Mouse (Mus musculus) neural tube, embryonic 12.5 days (tissue): Measurements from ENCODE around the gene Rasa2. TPM values are rescaled to one million over a fixed set of nuclear protein-coding genes. Genes with fewer than 3 reads are reported as not detected.
"Not testable (repeated sequence)": the region's sequence is repeated elsewhere in the genome, so short reads cannot be mapped to it uniquely, and the experiment has no call there.

Experiments used
- ATAC-seq: fragments of 200-750 bp; cut with Nextera tagmentation; 2 replicates; pipeline ENCODE4 v1.8.0; 2017; ENCODE audit warnings: low read depth, mild to moderate bottlenecking, moderate TSS enrichment, moderate library complexity; ENCODE audit not compliant: low FRiP score
- H3K27ac ChIP-seq: fragments of 300-500 bp; sonication (generic); 2 replicates; pipeline ENCODE4 v1.5.1; 2016
- H3K27me3 ChIP-seq: fragments of 300-500 bp; sonication (generic); replicated peaks from 2 replicates; pipeline ENCODE4 v1.6.1; 2016; ENCODE audit warnings: mild to moderate bottlenecking
- H3K36me3 ChIP-seq: fragments of 300-500 bp; sonication (generic); 2 replicates; pipeline ENCODE4 v1.6.1; 2016; ENCODE audit warnings: mild to moderate bottlenecking
- H3K4me1 ChIP-seq: fragments of 300-500 bp; sonication (generic); 2 replicates; pipeline ENCODE4 v1.6.1; 2016
- H3K4me2 ChIP-seq: fragments of 300-500 bp; sonication (generic); replicated peaks from 2 replicates; pipeline ENCODE4 v1.6.1; 2016; ENCODE audit warnings: mild to moderate bottlenecking
- H3K4me3 ChIP-seq: fragments of 300-500 bp; sonication (generic); 2 replicates; pipeline ENCODE4 v1.5.1; 2016
- H3K9ac ChIP-seq: fragments of 300-500 bp; sonication (generic); 2 replicates; pipeline ENCODE4 v1.6.1; 2016; ENCODE audit warnings: mild to moderate bottlenecking
- H3K9me3 ChIP-seq: fragments of 300-500 bp; sonication (generic); 2 replicates; pipeline ENCODE4 v1.6.1; 2016; ENCODE audit warnings: mild to moderate bottlenecking
- WGBS: fragments of 180-500 bp; shearing (Covaris S2); methylation state at CpG from one replicate; pipeline ENCODE4 v1.1.7; 2016; 5-methylcytosine and 5-hydroxymethylcytosine counted together
- polyA plus RNA-seq: library from polyadenylated mRNA; unstranded; fragments of >200 nt; fragmentation: Nextera tagmentation; extraction: Ambion mirVana; gene quantifications from 2 replicates; pipeline ENCODE4 v1.2.1, GENCODE M21; 2016

The Rasa2 gene
- polyA plus RNA-seq, 1 experiment from 2014 or later, result 17.9 TPM

GRCm38 (mm10) chr9:96660510-96661244 is 29.3 kb upstream of the Rasa2 start:
- no peak overlapping the region for H3K4me2 ChIP-seq
- H3K27me3 ChIP-seq, result no peaks in the 10 kb centered on the region
- no peak overlapping the region for H3K4me3 ChIP-seq
- no peaks in the 10 kb centered on the region for H3K9me3 ChIP-seq
- H3K9ac ChIP-seq, result no peak overlapping the region
- 67% methylated on average over 10 of the region's 10 CpGs for WGBS
- no peak overlapping the region for H3K27ac ChIP-seq
- H3K4me1 ChIP-seq, result no peaks in the 10 kb centered on the region
- H3K36me3 ChIP-seq, result no peaks in the 10 kb centered on the region
- ATAC-seq, result no peak; the same call in 1 of the 2 replicates

- H3K27ac ChIP-seq, result no peak overlapping the region
- 75% methylated on average over 2 of the region's 2 CpGs for WGBS
- ATAC-seq, result no peak
- H3K4me1 ChIP-seq, result no peaks in the 10 kb centered on the region
- no peaks in the 10 kb centered on the region for H3K9me3 ChIP-seq
- H3K4me3 ChIP-seq, result no peak overlapping the region
- H3K4me2 ChIP-seq, result no peak overlapping the region
- no peaks in the 10 kb centered on the region for H3K27me3 ChIP-seq
- H3K36me3 ChIP-seq, result no peaks in the 10 kb centered on the region
- H3K9ac ChIP-seq, result no peak overlapping the region
Measured at GRCm38 (mm10) chr9:96659801-96660200, 28.4 kb upstream of the Rasa2 start.

- H3K9ac ChIP-seq, result no peak overlapping the region
- H3K27ac ChIP-seq, result no peak overlapping the region
- ATAC-seq, result no peak
- no peaks in the 10 kb centered on the region for H3K36me3 ChIP-seq
- no peaks in the 10 kb centered on the region for H3K4me1 ChIP-seq
- WGBS, result 78% methylated on average over 4 of the region's 4 CpGs
- H3K4me3 ChIP-seq, result no peak overlapping the region
- no peak overlapping the region for H3K4me2 ChIP-seq
- no peaks in the 10 kb centered on the region for H3K27me3 ChIP-seq
- no peaks in the 10 kb centered on the region for H3K9me3 ChIP-seq
Measured at GRCm38 (mm10) chr9:96653538-96653937, 22.1 kb upstream of the Rasa2 start.

GRCm38 (mm10) chr9:96652763-96653162 is 21.3 kb upstream of the Rasa2 start:
- Histone ChIP-seq H3K4me1 (no peaks in the 10 kb centered on the region), H3K36me3 (no peaks in the 10 kb centered on the region), H3K9ac (no peak overlapping the region), H3K4me3 (no peak overlapping the region), H3K27ac (no peak overlapping the region), H3K9me3 (no peaks in the 10 kb centered on the region), H3K27me3 (no peaks in the 10 kb centered on the region), H3K4me2 (no peak overlapping the region)
- WGBS, result 62% methylated on average over 6 of the region's 6 CpGs
- no peak for ATAC-seq

GRCm38 (mm10) chr9:96650807-96651206 is 19.4 kb upstream of the Rasa2 start:
- Histone ChIP-seq H3K27ac (no peak overlapping the region), H3K9ac (no peak overlapping the region), H3K9me3 (no peaks in the 10 kb centered on the region), H3K4me3 (no peak overlapping the region), H3K27me3 (no peaks in the 10 kb centered on the region), H3K36me3 (no peaks in the 10 kb centered on the region), H3K4me1 (no peaks in the 10 kb centered on the region), H3K4me2 (no peak overlapping the region)
- WGBS, result 89% methylated on average over 7 of the region's 7 CpGs
- ATAC-seq, result no peak

- ATAC-seq, result no peak
Measured at GRCm38 (mm10) chr9:96649924-96650323, 18.5 kb upstream of the Rasa2 start.

GRCm38 (mm10) chr9:96649362-96649761 is 17.9 kb upstream of the Rasa2 start:
- WGBS, result 93% methylated on average over 4 of the region's 4 CpGs
- H3K4me2 ChIP-seq, result no peak overlapping the region

More at GRCm38 (mm10) chr9:96649924-96650323, 18.5 kb upstream of the Rasa2 start:
- no peaks in the 10 kb centered on the region for H3K9me3 ChIP-seq
- H3K4me1 ChIP-seq, result no peaks in the 10 kb centered on the region
- H3K4me2 ChIP-seq, result no peak overlapping the region
- 78% methylated on average over 9 of the region's 9 CpGs for WGBS
- H3K4me3 ChIP-seq, result no peak overlapping the region
- no peak overlapping the region for H3K9ac ChIP-seq
- no peaks in the 10 kb centered on the region for H3K36me3 ChIP-seq
- no peak overlapping the region for H3K27ac ChIP-seq
- no peaks in the 10 kb centered on the region for H3K27me3 ChIP-seq

GRCm38 (mm10) chr9:96646668-96647295 is 15.4 kb upstream of the Rasa2 start:
- peaks cover 4% of the 10 kb centered on the region; the same call in 1 of the 2 replicates for H3K9me3 ChIP-seq
- 73% methylated on average over 2 of the region's 2 CpGs for WGBS
- H3K4me2 ChIP-seq, result no peak overlapping the region
- ATAC-seq, result no peak
- no peaks in the 10 kb centered on the region for H3K4me1 ChIP-seq
- no peak overlapping the region for H3K27ac ChIP-seq
- no peak overlapping the region for H3K9ac ChIP-seq
- H3K27me3 ChIP-seq, result no peaks in the 10 kb centered on the region
- no peaks in the 10 kb centered on the region for H3K36me3 ChIP-seq
- no peak overlapping the region for H3K4me3 ChIP-seq

More at GRCm38 (mm10) chr9:96649362-96649761, 17.9 kb upstream of the Rasa2 start:
- no peaks in the 10 kb centered on the region for H3K4me1 ChIP-seq
- ATAC-seq, result no peak
- H3K9ac ChIP-seq, result no peak overlapping the region
- H3K27ac ChIP-seq, result no peak overlapping the region
- H3K9me3 ChIP-seq, result no peaks in the 10 kb centered on the region
- no peak overlapping the region for H3K4me3 ChIP-seq
- no peaks in the 10 kb centered on the region for H3K27me3 ChIP-seq
- no peaks in the 10 kb centered on the region for H3K36me3 ChIP-seq

GRCm38 (mm10) chr9:96644840-96645239 is 13.4 kb upstream of the Rasa2 start:
- Histone ChIP-seq H3K36me3 (no peaks in the 10 kb centered on the region), H3K4me2 (no peak overlapping the region), H3K4me1 (no peaks in the 10 kb centered on the region), H3K27me3 (no peaks in the 10 kb centered on the region), H3K9me3 (peaks cover 4% of the 10 kb centered on the region; the same call in 1 of the 2 replicates), H3K4me3 (no peak overlapping the region), H3K27ac (no peak overlapping the region), H3K9ac (no peak overlapping the region)
- 80% methylated on average over 2 of the region's 2 CpGs for WGBS
- no peak for ATAC-seq

GRCm38 (mm10) chr9:96644002-96644401 is 12.6 kb upstream of the Rasa2 start:
- not testable (repeated sequence) for H3K4me1 ChIP-seq, H3K27ac ChIP-seq, ATAC-seq, H3K4me2 ChIP-seq, H3K9ac ChIP-seq, H3K4me3 ChIP-seq, H3K36me3 ChIP-seq, H3K27me3 ChIP-seq, H3K9me3 ChIP-seq
- 94% methylated on average over 3 of the region's 3 CpGs for WGBS

- no peaks in the 10 kb centered on the region for H3K36me3 ChIP-seq
- no peak overlapping the region for H3K4me2 ChIP-seq
- H3K9me3 ChIP-seq, result peaks cover 4% of the 10 kb centered on the region; the same call in 1 of the 2 replicates
- ATAC-seq, result no peak
- no peaks in the 10 kb centered on the region for H3K4me1 ChIP-seq
- H3K27me3 ChIP-seq, result no peaks in the 10 kb centered on the region
- no peak overlapping the region for H3K9ac ChIP-seq
- H3K4me3 ChIP-seq, result no peak overlapping the region
- WGBS, result 89% methylated on average over 7 of the region's 7 CpGs
- H3K27ac ChIP-seq, result no peak overlapping the region
Measured at GRCm38 (mm10) chr9:96639451-96639850, 8.0 kb upstream of the Rasa2 start.

- no peaks in the 10 kb centered on the region for H3K27me3 ChIP-seq
- H3K4me3 ChIP-seq, result no peak overlapping the region
- H3K9me3 ChIP-seq, result peaks cover 4% of the 10 kb centered on the region; the same call in 1 of the 2 replicates
- ATAC-seq, result no peak
- WGBS, result 86% methylated on average over 7 of the region's 7 CpGs
- no peak overlapping the region for H3K27ac ChIP-seq
- H3K4me1 ChIP-seq, result no peaks in the 10 kb centered on the region
- H3K9ac ChIP-seq, result no peak overlapping the region
- no peaks in the 10 kb centered on the region for H3K36me3 ChIP-seq
- H3K4me2 ChIP-seq, result no peak overlapping the region
Measured at GRCm38 (mm10) chr9:96638508-96638907, 7.1 kb upstream of the Rasa2 start.
